Mouse (Mus musculus) limb, embryonic 14.5 days (tissue): Measurements from ENCODE around the gene Rbfox3. TPM values are rescaled to one million over a fixed set of nuclear protein-coding genes. Genes with fewer than 3 reads are reported as not detected.

Experiments used
- ATAC-seq: fragments of 200-750 bp; cut with Nextera tagmentation; 2 replicates; pipeline ENCODE4 v1.8.0; 2017; ENCODE audit warnings: low read depth, moderate number of reproducible peaks, moderate TSS enrichment; ENCODE audit not compliant: low FRiP score
- DNase-seq: peaks from one replicate; pipeline ENCODE4 v3.0.0-alpha.2; 2015; ENCODE audit warnings: low spot score
- H3K27ac ChIP-seq: fragments of 300-500 bp; sonication (generic); replicated peaks from 2 replicates; pipeline ENCODE4 v1.5.1; 2014; ENCODE audit warnings: low read depth, mild to moderate bottlenecking, low read length, moderate library complexity, mixed read lengths
- H3K27me3 ChIP-seq: fragments of 300-500 bp; sonication (generic); 2 replicates; pipeline ENCODE4 v1.6.1; 2014; ENCODE audit warnings: low read length, mixed read lengths; ENCODE audit not compliant: control insufficient read depth, insufficient read depth
- H3K36me3 ChIP-seq: fragments of 300-500 bp; sonication (generic); 2 replicates; pipeline ENCODE4 v1.6.1; 2014; ENCODE audit warnings: mild to moderate bottlenecking, low read length, moderate library complexity, mixed read lengths; ENCODE audit not compliant: control insufficient read depth, insufficient read depth
- H3K4me1 ChIP-seq: fragments of 300-500 bp; sonication (generic); 2 replicates; pipeline ENCODE4 v1.6.1; 2014; ENCODE audit warnings: antibody characterized with exemption, low read length, mixed read lengths; ENCODE audit not compliant: control insufficient read depth, insufficient read depth
- H3K4me2 ChIP-seq: fragments of 300-500 bp; sonication (generic); replicated peaks from 2 replicates; pipeline ENCODE4 v1.6.1; 2014; ENCODE audit warnings: low read depth, mild to moderate bottlenecking, low read length, moderate library complexity; ENCODE audit not compliant: severe bottlenecking
- H3K4me3 ChIP-seq: fragments of 300-500 bp; sonication (generic); replicated peaks from 2 replicates; pipeline ENCODE4 v1.5.1; 2014; ENCODE audit warnings: low read length
- H3K9ac ChIP-seq: fragments of 300-500 bp; sonication (generic); 2 replicates; pipeline ENCODE4 v1.6.1; 2014; ENCODE audit warnings: mild to moderate bottlenecking, low read depth, low read length, moderate library complexity; ENCODE audit not compliant: severe bottlenecking
- H3K9me3 ChIP-seq: fragments of 300-500 bp; sonication (generic); 2 replicates; pipeline ENCODE4 v1.6.1; 2016; ENCODE audit warnings: low read length; ENCODE audit not compliant: control insufficient read depth
- POLR2A ChIP-seq: fragments of 200-500 bp; IDR thresholded peaks from 2 replicates; pipeline ENCODE4 v1.8.0; 2012; ENCODE audit warnings: inconsistent platforms, mild to moderate bottlenecking, moderate library complexity, borderline replicate concordance; ENCODE audit not compliant: insufficient read depth, insufficient read length; ENCODE audit errors: extremely low read depth
- WGBS: fragments of 180-500 bp; shearing (Covaris S2); extraction: QIAGEN DNeasy Blood & Tissue Kit; methylation state at CpG from one replicate; pipeline ENCODE4 v1.1.7; 2014; 5-methylcytosine and 5-hydroxymethylcytosine counted together
- polyA plus RNA-seq, 2 experiments: library from polyadenylated mRNA; depleted of rRNA in 1 of 2; stranded (reverse) in 1 of 2; unstranded in 1 of 2; fragments of >200 nt; fragmentation: Nextera tagmentation in 1 of 2; extraction: Ambion mirVana in 1 of 2; gene quantifications; 2 replicates each; pipeline versions ENCODE4 v1.2.1 to v1.2.3; 2012 to 2014

Rbfox3 gene
- polyA plus RNA-seq, 2 experiments, result 0.43 to 0.44 TPM

GRCm38 (mm10) chr11:118887206-118887605, 24.2 kb downstream of the Rbfox3 start:
- H3K9me3 ChIP-seq, result no peaks in the 10 kb centered on the region
- ATAC-seq (no peak), DNase-seq (no peak)
- H3K4me1 ChIP-seq, result no peaks in the 10 kb centered on the region
- H3K9ac ChIP-seq, result no peak overlapping the region
- no peaks in the 10 kb centered on the region for H3K36me3 ChIP-seq
- H3K4me3 ChIP-seq, result no peak overlapping the region
- H3K4me2 ChIP-seq, result no peak overlapping the region
- no peak overlapping the region for H3K27ac ChIP-seq
- H3K27me3 ChIP-seq, result no peaks in the 10 kb centered on the region
- TF ChIP-seq POLR2A, result no peak

- TF ChIP-seq POLR2A, result no peak
- DNase-seq (no peak), ATAC-seq (no peak)
- no peaks in the 10 kb centered on the region for H3K36me3 ChIP-seq
- H3K4me3 ChIP-seq, result no peak overlapping the region
- no peak overlapping the region for H3K4me2 ChIP-seq
- H3K9ac ChIP-seq, result no peak overlapping the region
- WGBS, result 93% methylated on average over 11 of the region's 11 CpGs
- no peaks in the 10 kb centered on the region for H3K9me3 ChIP-seq
- H3K27me3 ChIP-seq, result no peaks in the 10 kb centered on the region
- no peak overlapping the region for H3K27ac ChIP-seq
- no peaks in the 10 kb centered on the region for H3K4me1 ChIP-seq
Observed at GRCm38 (mm10) chr11:118886269-118886965, 25.0 kb downstream of the Rbfox3 start.

GRCm38 (mm10) chr11:118885604-118886003, 25.8 kb downstream of the Rbfox3 start:
- TF ChIP-seq POLR2A, result no peak
- no peaks in the 10 kb centered on the region for H3K36me3 ChIP-seq
- H3K27me3 ChIP-seq, result no peaks in the 10 kb centered on the region
- H3K4me3 ChIP-seq, result no peak overlapping the region
- DNase-seq (no peak), ATAC-seq (no peak)
- H3K4me1 ChIP-seq, result no peaks in the 10 kb centered on the region
- H3K27ac ChIP-seq, result no peak overlapping the region
- H3K4me2 ChIP-seq, result no peak overlapping the region
- H3K9ac ChIP-seq, result no peak overlapping the region
- no peaks in the 10 kb centered on the region for H3K9me3 ChIP-seq
- 86% methylated on average over 8 of the region's 8 CpGs for WGBS

- Histone ChIP-seq H3K4me2 (no peak overlapping the region), H3K27me3 (no peaks in the 10 kb centered on the region), H3K9me3 (no peaks in the 10 kb centered on the region), H3K4me3 (no peak overlapping the region), H3K27ac (no peak overlapping the region), H3K9ac (no peak overlapping the region), H3K4me1 (no peaks in the 10 kb centered on the region), H3K36me3 (no peaks in the 10 kb centered on the region)
- DNase-seq (no peak), ATAC-seq (no peak)
- no peak for TF ChIP-seq POLR2A
- WGBS, result 92% methylated on average over 16 of the region's 16 CpGs
Observed at GRCm38 (mm10) chr11:118885135-118885534, 26.3 kb downstream of the Rbfox3 start.

- Histone ChIP-seq H3K4me1 (no peaks in the 10 kb centered on the region), H3K27me3 (no peaks in the 10 kb centered on the region), H3K36me3 (no peaks in the 10 kb centered on the region), H3K4me2 (no peak overlapping the region), H3K9ac (no peak overlapping the region), H3K27ac (no peak overlapping the region), H3K4me3 (no peak overlapping the region), H3K9me3 (no peaks in the 10 kb centered on the region)
- no peak for DNase-seq
- TF ChIP-seq POLR2A, result no peak
- no peak for ATAC-seq
- WGBS, result 80% methylated on average over 9 of the region's 9 CpGs
Observed at GRCm38 (mm10) chr11:118883143-118883542, 28.3 kb downstream of the Rbfox3 start.
